Mouse (Mus musculus): ENCODE measurements around the gene Oprl1. TPM values are rescaled to one million over a fixed set of nuclear protein-coding genes. Genes with fewer than 3 reads are reported as not detected.

The Oprl1 gene
- polyA plus RNA-seq, 1 experiment from 2014 or later, result 2.0 TPM

DNA sequence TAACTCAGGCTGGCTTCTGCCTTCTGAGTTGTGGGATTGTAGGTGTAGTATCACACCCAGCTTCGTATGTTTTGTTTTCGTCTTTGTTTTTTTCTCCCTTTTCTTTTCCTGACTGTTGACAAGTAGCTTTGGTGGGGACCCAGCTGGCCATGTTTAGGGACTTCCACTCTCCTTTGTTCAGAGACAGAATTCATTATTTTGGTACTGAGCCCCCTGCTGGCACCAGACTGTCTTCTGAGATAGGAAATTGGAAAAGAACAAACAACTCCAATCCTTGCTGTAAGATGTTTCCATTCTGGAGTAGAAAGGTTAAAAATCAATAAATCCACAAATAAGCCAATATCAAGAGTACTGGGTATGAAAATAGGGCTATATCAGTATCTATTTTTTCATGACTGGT is 38.4 kb upstream of the Oprl1 start:
- ATAC-seq (ENCODE audit: low read depth), result no peak
- peaks cover 23% of the 10 kb centered on the region for H3K27me3 ChIP-seq (replicated peaks; ENCODE audit: control insufficient read depth, insufficient read depth, low read length)
- H3K4me2 ChIP-seq (ENCODE audit: low read depth, low read length), result no peak overlapping the region
- peaks cover 13% of the 10 kb centered on the region; the same call in 1 of the 2 replicates for H3K4me1 ChIP-seq (ENCODE audit: control insufficient read depth, insufficient read depth, low read length)
- no peaks in the 10 kb centered on the region for H3K36me3 ChIP-seq (ENCODE audit: control insufficient read depth, insufficient read depth, low read length)
- peak overlapping the region; percentile 36; the same call in 1 of the 2 replicates for H3K27ac ChIP-seq (replicated peaks; ENCODE audit: low read depth, low read length)
- H3K4me3 ChIP-seq (ENCODE audit: low read depth, low read length), result no peak overlapping the region
- DNase-seq (ENCODE audit: low spot score), result peak; percentile 47
- 47% methylated on average over 2 of the region's 2 CpGs for WGBS
- H3K9ac ChIP-seq (ENCODE audit: low read depth, low read length), result no peak overlapping the region
- no peaks in the 10 kb centered on the region for H3K9me3 ChIP-seq (ENCODE audit: control insufficient read depth, low read length)

DNA sequence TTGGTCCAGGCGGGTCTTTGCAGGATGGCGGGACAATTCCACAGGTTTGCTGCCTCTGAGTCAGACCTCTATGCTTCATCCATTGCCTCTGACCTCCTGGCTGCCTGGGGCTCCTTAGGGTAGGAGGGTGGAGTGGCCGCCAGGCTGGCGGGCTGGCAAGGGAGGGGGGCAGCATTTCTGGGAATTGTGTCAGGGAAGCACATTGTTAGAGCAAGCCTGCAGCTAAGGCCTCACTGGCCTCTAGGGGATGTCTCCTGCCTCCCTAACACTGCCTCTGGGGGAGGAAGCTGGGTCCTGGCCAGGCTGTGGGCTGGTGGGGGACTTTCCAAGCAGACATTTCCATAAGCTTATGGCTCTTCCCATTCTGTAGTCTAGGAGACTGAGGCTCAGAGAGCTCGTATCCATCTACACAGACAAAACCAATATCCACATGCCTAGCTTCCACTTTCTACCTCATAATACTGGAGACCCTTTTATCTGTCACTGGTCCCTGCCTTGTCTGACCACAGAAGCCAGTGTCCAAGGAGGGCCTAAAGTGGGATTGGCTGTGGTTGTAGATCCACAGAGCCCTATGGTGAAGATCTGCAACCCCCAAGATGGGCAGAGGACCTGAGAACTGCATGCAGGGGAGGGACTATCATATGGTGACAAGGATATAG is 37.6 kb upstream of the Oprl1 start:
- Histone ChIP-seq H3K9me3 (ENCODE audit: control insufficient read depth, low read length) (no peaks in the 10 kb centered on the region), H3K9ac (ENCODE audit: low read depth, low read length) (no peak overlapping the region), H3K4me2 (ENCODE audit: low read depth, low read length) (no peak overlapping the region), H3K27me3 (replicated peaks; ENCODE audit: control insufficient read depth, insufficient read depth, low read length) (peaks cover 15% of the 10 kb centered on the region), H3K4me3 (ENCODE audit: low read depth, low read length) (no peak overlapping the region), H3K4me1 (ENCODE audit: control insufficient read depth, insufficient read depth, low read length) (peaks cover 13% of the 10 kb centered on the region; the same call in 1 of the 2 replicates), H3K27ac (replicated peaks; ENCODE audit: low read depth, low read length) (no peak overlapping the region), H3K36me3 (ENCODE audit: control insufficient read depth, insufficient read depth, low read length) (no peaks in the 10 kb centered on the region)
- 55% methylated on average over 5 of the region's 5 CpGs for WGBS
- DNase-seq (ENCODE audit: low spot score) (peak; percentile 16), ATAC-seq (ENCODE audit: low read depth) (no peak)

DNA sequence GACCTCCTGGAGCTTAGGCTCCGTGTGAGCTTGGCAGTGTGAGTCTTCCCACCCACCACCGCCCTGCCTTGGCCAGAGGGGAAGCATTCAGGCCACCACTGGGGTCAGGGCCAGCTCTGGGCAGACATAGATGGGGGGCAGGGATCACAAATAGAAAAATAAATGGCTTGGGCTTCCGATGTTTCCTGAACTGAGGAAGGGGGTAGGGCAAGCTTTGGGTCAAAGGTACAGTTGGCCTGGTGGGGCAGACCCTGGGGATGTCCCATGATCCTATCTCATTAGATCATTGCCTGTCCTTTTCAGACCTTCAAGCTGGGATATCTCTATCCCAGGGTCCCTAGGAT is 37.1 kb upstream of the Oprl1 start:
- WGBS, result 51% methylated on average over 3 of the region's 3 CpGs
- no peak overlapping the region for H3K4me2 ChIP-seq (ENCODE audit: low read depth, low read length)
- DNase-seq (ENCODE audit: low spot score), result no peak
- H3K27me3 ChIP-seq (replicated peaks; ENCODE audit: control insufficient read depth, insufficient read depth, low read length), result peaks cover 10% of the 10 kb centered on the region
- H3K9ac ChIP-seq (ENCODE audit: low read depth, low read length), result no peak overlapping the region
- ATAC-seq (ENCODE audit: low read depth), result no peak
- H3K36me3 ChIP-seq (ENCODE audit: control insufficient read depth, insufficient read depth, low read length), result no peaks in the 10 kb centered on the region
- H3K27ac ChIP-seq (replicated peaks; ENCODE audit: low read depth, low read length), result no peak overlapping the region; the same call in 1 of the 2 replicates
- peaks cover 13% of the 10 kb centered on the region; the same call in 1 of the 2 replicates for H3K4me1 ChIP-seq (ENCODE audit: control insufficient read depth, insufficient read depth, low read length)
- no peaks in the 10 kb centered on the region for H3K9me3 ChIP-seq (ENCODE audit: control insufficient read depth, low read length)
- no peak overlapping the region for H3K4me3 ChIP-seq (ENCODE audit: low read depth, low read length)

DNA sequence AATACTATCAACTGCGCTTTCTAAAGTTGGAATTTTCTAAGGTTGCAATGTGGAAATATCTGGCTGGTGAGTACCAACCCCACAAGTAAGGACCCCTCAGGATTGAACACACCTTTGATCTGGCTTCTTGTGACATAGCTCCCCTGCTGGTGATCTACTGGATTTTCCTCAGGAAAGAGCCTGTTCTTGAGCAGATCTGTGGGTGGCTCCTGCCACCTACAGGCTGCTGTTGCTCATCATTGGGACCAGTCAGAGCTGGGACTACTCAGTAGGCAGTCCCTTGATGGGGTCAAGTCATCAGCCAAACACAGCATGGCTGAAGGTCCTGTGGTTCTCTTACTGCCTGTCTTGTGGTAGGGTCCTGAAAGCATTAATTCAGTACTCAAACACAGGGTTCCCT is 36.0 kb upstream of the Oprl1 start:
- Histone ChIP-seq H3K36me3 (ENCODE audit: control insufficient read depth, insufficient read depth, low read length) (no peaks in the 10 kb centered on the region), H3K9ac (ENCODE audit: low read depth, low read length) (no peak overlapping the region), H3K9me3 (ENCODE audit: control insufficient read depth, low read length) (no peaks in the 10 kb centered on the region), H3K4me2 (ENCODE audit: low read depth, low read length) (no peak overlapping the region), H3K4me3 (ENCODE audit: low read depth, low read length) (no peak overlapping the region), H3K4me1 (ENCODE audit: control insufficient read depth, insufficient read depth, low read length) (peaks cover 13% of the 10 kb centered on the region; the same call in 1 of the 2 replicates), H3K27me3 (replicated peaks; ENCODE audit: control insufficient read depth, insufficient read depth, low read length) (0 out of 2 replicates have a peak, but pooled peaks cover 1% of the 10 kb centered on the region), H3K27ac (replicated peaks; ENCODE audit: low read depth, low read length) (no peak overlapping the region)
- WGBS, result 55% methylated on average over 1 of the region's 1 CpGs
- ATAC-seq (ENCODE audit: low read depth) (peak; percentile 81), DNase-seq (ENCODE audit: low spot score) (peak; percentile 93)

DNA sequence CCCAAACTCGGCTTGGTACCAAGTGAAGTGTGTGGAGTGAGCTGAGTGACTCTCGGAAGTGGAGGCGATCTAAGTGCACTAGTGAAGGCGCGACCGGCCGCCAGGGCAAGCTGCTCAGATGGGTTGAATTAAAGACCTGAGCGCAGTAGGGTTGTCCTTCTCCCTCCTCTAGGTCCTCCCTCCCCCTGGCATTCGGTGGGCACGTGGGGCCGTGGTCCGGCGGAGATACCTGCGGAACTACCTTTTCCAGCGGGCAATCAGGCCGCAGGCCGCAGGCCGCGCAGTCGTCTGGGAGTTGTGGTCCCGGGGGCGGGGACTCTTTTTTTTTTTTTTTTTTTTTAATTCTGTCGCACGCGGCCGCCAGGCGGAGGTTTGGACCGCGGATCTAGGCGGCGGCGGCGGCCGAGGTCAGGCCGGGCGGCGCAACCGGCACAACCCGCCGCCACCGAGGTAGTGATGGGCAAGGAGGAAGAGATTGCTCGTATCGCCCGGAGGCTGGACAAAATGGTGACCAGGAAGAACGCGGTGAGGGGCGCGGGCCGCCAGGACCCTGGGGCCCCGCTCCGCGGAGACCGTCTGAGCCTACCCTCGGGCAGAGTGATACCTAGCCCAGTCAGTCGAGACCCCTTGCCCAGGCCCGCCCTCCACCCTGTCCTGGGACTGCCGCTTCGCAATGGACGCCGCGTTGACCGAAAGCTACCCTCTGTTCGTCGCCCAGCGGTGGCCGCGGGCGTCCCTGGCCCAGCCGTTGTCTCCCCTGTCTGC is 34.7 kb upstream of the Oprl1 start, which contains the start of gene Tcea2:
Gene Tcea2 (plus strand): TSS at position 360 of the 765 bp plus-strand sequence.
- Histone ChIP-seq H3K36me3 (ENCODE audit: control insufficient read depth, insufficient read depth, low read length) (no peaks in the 10 kb centered on the region), H3K27me3 (replicated peaks; ENCODE audit: control insufficient read depth, insufficient read depth, low read length) (no peaks in the 10 kb centered on the region), H3K9me3 (ENCODE audit: control insufficient read depth, low read length) (no peaks in the 10 kb centered on the region), H3K4me3 (ENCODE audit: low read depth, low read length) (peak within 1 kb of the TSS; percentile 77), H3K4me1 (ENCODE audit: control insufficient read depth, insufficient read depth, low read length) (peaks cover 9% of the 10 kb centered on the region; the same call in 1 of the 2 replicates), H3K27ac (replicated peaks; ENCODE audit: low read depth, low read length) (peak within 1 kb of the TSS; percentile 54), H3K4me2 (ENCODE audit: low read depth, low read length) (peak within 1 kb of the TSS; percentile 91), H3K9ac (ENCODE audit: low read depth, low read length) (peak within 1 kb of the TSS; percentile 88)
- peak; percentile 83 for DNase-seq (ENCODE audit: low spot score)
- ATAC-seq (ENCODE audit: low read depth), result peak; percentile 58
- WGBS, result 0% methylated on average over 58 of the region's 69 CpGs

DNA sequence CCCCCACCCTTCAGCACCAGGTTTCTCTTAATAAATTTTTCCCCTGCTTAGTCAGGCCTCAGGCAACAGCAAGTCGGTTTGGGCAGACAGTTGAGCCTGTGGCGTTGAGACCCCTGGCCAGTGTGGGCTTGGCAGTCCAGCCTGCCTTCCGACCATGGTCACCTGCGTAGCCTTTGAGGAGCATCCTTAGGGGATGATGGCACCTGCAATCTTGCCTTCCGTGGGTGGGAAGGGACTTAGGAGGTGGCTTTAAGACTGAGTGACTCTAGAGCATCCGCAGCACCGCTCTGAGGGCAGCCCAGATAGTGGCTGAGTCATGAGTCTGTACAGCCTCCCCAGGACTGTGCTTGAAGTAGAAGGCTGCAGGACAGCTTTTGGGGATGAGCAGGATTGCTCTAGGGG is 34.1 kb upstream of the Oprl1 start:
- Histone ChIP-seq H3K4me2 (ENCODE audit: low read depth, low read length) (peak overlapping the region; percentile 91), H3K27ac (replicated peaks; ENCODE audit: low read depth, low read length) (no peak overlapping the region), H3K9ac (ENCODE audit: low read depth, low read length) (peak overlapping the region; percentile 88), H3K4me1 (ENCODE audit: control insufficient read depth, insufficient read depth, low read length) (peaks cover 6% of the 10 kb centered on the region; the same call in 1 of the 2 replicates), H3K36me3 (ENCODE audit: control insufficient read depth, insufficient read depth, low read length) (peaks cover under 1% of the 10 kb centered on the region; the same call in 1 of the 2 replicates), H3K27me3 (replicated peaks; ENCODE audit: control insufficient read depth, insufficient read depth, low read length) (no peaks in the 10 kb centered on the region), H3K4me3 (ENCODE audit: low read depth, low read length) (peak overlapping the region; percentile 77), H3K9me3 (ENCODE audit: control insufficient read depth, low read length) (no peaks in the 10 kb centered on the region)
- ATAC-seq (ENCODE audit: low read depth) (peak; percentile 8; the same call in 1 of the 2 replicates), DNase-seq (ENCODE audit: low spot score) (no peak)
- 22% methylated on average over 7 of the region's 7 CpGs for WGBS

DNA sequence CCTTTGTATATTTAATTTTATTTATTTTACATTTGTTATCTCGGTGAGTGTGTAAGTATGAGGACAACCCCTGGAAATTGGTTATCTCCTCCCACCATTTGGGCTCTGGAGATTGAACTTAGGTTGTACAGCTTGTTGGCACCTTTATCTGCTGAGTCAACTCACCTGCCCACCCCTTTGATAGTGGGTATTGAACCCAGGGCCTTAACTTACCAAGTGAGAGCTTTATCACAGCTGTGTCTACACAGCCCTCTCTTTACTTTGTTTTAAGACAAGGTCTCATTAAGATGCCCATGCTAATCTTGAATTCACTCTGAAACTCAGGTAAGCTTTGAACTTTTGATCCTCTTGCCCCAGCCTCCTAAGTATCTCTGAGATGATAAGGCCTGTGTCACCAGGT is 32.8 kb upstream of the Oprl1 start:
- Histone ChIP-seq H3K27ac (replicated peaks; ENCODE audit: low read depth, low read length) (no peak overlapping the region), H3K4me3 (ENCODE audit: low read depth, low read length) (no peak overlapping the region), H3K4me1 (ENCODE audit: control insufficient read depth, insufficient read depth, low read length) (peaks cover 5% of the 10 kb centered on the region; the same call in 1 of the 2 replicates), H3K9ac (ENCODE audit: low read depth, low read length) (no peak overlapping the region), H3K36me3 (ENCODE audit: control insufficient read depth, insufficient read depth, low read length) (peaks cover 13% of the 10 kb centered on the region), H3K9me3 (ENCODE audit: control insufficient read depth, low read length) (no peaks in the 10 kb centered on the region), H3K27me3 (replicated peaks; ENCODE audit: control insufficient read depth, insufficient read depth, low read length) (no peaks in the 10 kb centered on the region), H3K4me2 (ENCODE audit: low read depth, low read length) (no peak overlapping the region)
- no peak for DNase-seq (ENCODE audit: low spot score)
- no peak for ATAC-seq (ENCODE audit: low read depth)
- 93% methylated on average over 1 of the region's 1 CpGs for WGBS

DNA sequence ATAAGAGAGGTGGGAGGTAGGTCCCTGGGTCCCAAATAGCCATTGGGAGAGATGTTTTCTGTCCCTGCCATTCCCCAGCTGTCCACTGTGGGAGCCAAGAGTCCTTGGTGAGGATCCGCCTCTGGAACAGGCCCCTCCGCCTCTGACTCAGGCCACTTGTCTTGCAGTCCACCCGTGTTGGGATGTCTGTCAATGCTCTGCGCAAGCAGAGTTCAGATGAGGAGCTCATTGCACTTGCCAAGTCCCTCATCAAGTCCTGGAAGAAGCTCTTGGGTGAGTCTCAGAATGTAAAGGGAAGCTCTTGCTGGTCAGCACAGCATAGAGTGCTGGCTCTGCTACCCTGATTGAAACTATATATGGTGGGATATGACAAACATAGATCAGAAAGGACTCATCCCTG is 31.4 kb upstream of the Oprl1 start:
- Histone ChIP-seq H3K27ac (replicated peaks; ENCODE audit: low read depth, low read length) (no peak overlapping the region), H3K36me3 (ENCODE audit: control insufficient read depth, insufficient read depth, low read length) (peaks cover 27% of the 10 kb centered on the region), H3K9me3 (ENCODE audit: control insufficient read depth, low read length) (no peaks in the 10 kb centered on the region), H3K9ac (ENCODE audit: low read depth, low read length) (no peak overlapping the region), H3K4me1 (ENCODE audit: control insufficient read depth, insufficient read depth, low read length) (peaks cover 5% of the 10 kb centered on the region; the same call in 1 of the 2 replicates), H3K4me3 (ENCODE audit: low read depth, low read length) (no peak overlapping the region), H3K4me2 (ENCODE audit: low read depth, low read length) (no peak overlapping the region), H3K27me3 (replicated peaks; ENCODE audit: control insufficient read depth, insufficient read depth, low read length) (no peaks in the 10 kb centered on the region)
- ATAC-seq (ENCODE audit: low read depth) (no peak), DNase-seq (ENCODE audit: low spot score) (no peak)
- WGBS, result 66% methylated on average over 4 of the region's 4 CpGs
